Mouse (Mus musculus) heart, postnatal 0 days (tissue): ENCODE data around the gene Mapk8. TPM values are rescaled to one million over a fixed set of nuclear protein-coding genes. Genes with fewer than 3 reads are reported as not detected.
A peak's percentile ranks its signal among the peaks of the same experiment; 100 is the strongest.

ENCODE experiments used
- ATAC-seq: fragments of 200-750 bp; cut with Nextera tagmentation; 2 replicates; pipeline ENCODE4 v1.8.0; 2017; ENCODE audit warnings: low read depth, moderate number of reproducible peaks, moderate library complexity; ENCODE audit not compliant: insufficient read depth
- DNase-seq: peaks from one replicate; pipeline ENCODE4 v3.0.0-alpha.2; 2016; ENCODE audit warnings: low spot score
- H3K27ac ChIP-seq: fragments of 300-500 bp; sonication (generic); 2 replicates; pipeline ENCODE4 v1.5.1; 2014; ENCODE audit warnings: low read depth, mild to moderate bottlenecking
- H3K27me3 ChIP-seq: fragments of 300-500 bp; sonication (generic); 2 replicates; pipeline ENCODE4 v1.6.1; 2014; ENCODE audit warnings: low read length, mixed read lengths; ENCODE audit not compliant: control insufficient read depth, insufficient read depth
- H3K36me3 ChIP-seq: fragments of 300-500 bp; sonication (generic); replicated peaks from 2 replicates; pipeline ENCODE4 v1.6.1; 2014; ENCODE audit warnings: low read length, mixed read lengths; ENCODE audit not compliant: control insufficient read depth, insufficient read depth
- H3K4me1 ChIP-seq: fragments of 300-500 bp; sonication (generic); 2 replicates; pipeline ENCODE4 v1.6.1; 2014; ENCODE audit warnings: antibody characterized with exemption; ENCODE audit not compliant: control insufficient read depth, insufficient read depth
- H3K4me2 ChIP-seq: fragments of 300-500 bp; sonication (generic); 2 replicates; pipeline ENCODE4 v1.6.1; 2014; ENCODE audit warnings: low read depth, mild to moderate bottlenecking, low read length, moderate library complexity
- H3K4me3 ChIP-seq: fragments of 300-500 bp; sonication (generic); 2 replicates; pipeline ENCODE4 v1.5.1; 2014; ENCODE audit warnings: low read depth, low read length
- H3K9ac ChIP-seq: fragments of 300-500 bp; sonication (generic); replicated peaks from 2 replicates; pipeline ENCODE4 v1.6.1; 2014; ENCODE audit warnings: low read depth, low read length, mixed read lengths
- H3K9me3 ChIP-seq: fragments of 300-500 bp; sonication (generic); replicated peaks from 2 replicates; pipeline ENCODE4 v1.6.1; 2016; ENCODE audit warnings: low read length; ENCODE audit not compliant: control insufficient read depth
- CTCF ChIP-seq: IDR thresholded peaks from 2 replicates; pipeline ENCODE4 v1.5.1; 2016; ENCODE audit warnings: antibody characterized with exemption, control low read depth, low read depth
- EP300 ChIP-seq: IDR thresholded peaks from 2 replicates; pipeline ENCODE4 v1.6.1; 2016; ENCODE audit warnings: antibody characterized with exemption, low read depth
- WGBS: fragments of 180-500 bp; shearing (Covaris S2); extraction: QIAGEN DNeasy Blood & Tissue Kit; methylation state at CpG from one replicate; pipeline ENCODE4 v1.1.7; 2014; 5-methylcytosine and 5-hydroxymethylcytosine counted together
- polyA plus RNA-seq: library from polyadenylated mRNA; unstranded; fragments of >200 nt; fragmentation: Nextera tagmentation; extraction: Ambion mirVana; gene quantifications from 2 replicates; pipeline ENCODE4 v1.2.1, GENCODE M21; 2015
- total RNA-seq: library from RNA; depleted of rRNA; stranded (reverse); fragments of >200 nt; gene quantifications from 2 replicates; pipeline ENCODE4 v1.2.3, GENCODE M21; 2014; ENCODE audit warnings: low replicate concordance

Gene Mapk8
- total and polyA plus RNA-seq, 2 experiments from 2014 or later = 12.8 to 88.1 TPM

DNA sequence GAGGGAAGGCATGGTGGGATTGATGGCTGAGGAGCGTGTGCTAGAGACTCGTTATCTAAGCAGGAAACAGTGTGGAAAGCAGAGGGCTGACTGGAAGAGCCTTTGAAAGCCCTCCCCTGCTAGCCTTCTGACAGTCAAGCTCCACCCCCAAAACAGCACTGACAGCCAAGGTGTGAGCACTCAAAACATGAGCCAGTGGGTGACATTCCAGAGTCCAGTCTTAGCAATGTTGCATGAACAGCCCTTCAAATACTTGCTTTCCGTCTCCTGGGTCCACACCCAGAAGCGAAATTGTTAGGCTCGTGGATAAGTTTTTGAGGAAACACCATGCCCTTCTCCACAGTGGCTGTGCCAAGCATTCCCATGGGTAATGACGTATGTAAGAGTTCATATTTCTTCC, 100.4 kb downstream of the Mapk8 start:
- peaks cover 4% of the 10 kb centered on the region; the same call in 1 of the 2 replicates for H3K4me1 ChIP-seq
- H3K27ac ChIP-seq = no peak overlapping the region
- TF ChIP-seq EP300 = no peak
- TF ChIP-seq CTCF = no peak
- no peak overlapping the region for H3K4me2 ChIP-seq
- peaks cover 35% of the 10 kb centered on the region for H3K27me3 ChIP-seq
- ATAC-seq (no peak), DNase-seq (no peak)
- no peaks in the 10 kb centered on the region for H3K36me3 ChIP-seq
- no peak overlapping the region for H3K4me3 ChIP-seq
- WGBS = 57% methylated on average over 6 of the region's 6 CpGs
- H3K9me3 ChIP-seq = no peaks in the 10 kb centered on the region
- H3K9ac ChIP-seq = no peak overlapping the region

- DNase-seq = no peak
- no peak overlapping the region for H3K4me3 ChIP-seq
- no peak for ATAC-seq
- TF ChIP-seq EP300 = no peak
- no peak for TF ChIP-seq CTCF
- H3K36me3 ChIP-seq = no peaks in the 10 kb centered on the region
- H3K27ac ChIP-seq = no peak overlapping the region
- H3K27me3 ChIP-seq = 0 out of 2 replicates have a peak, but pooled peaks cover 3% of the 10 kb centered on the region
- no peaks in the 10 kb centered on the region for H3K9me3 ChIP-seq
- no peak overlapping the region for H3K9ac ChIP-seq
- H3K4me2 ChIP-seq = no peak overlapping the region
- WGBS = 86% methylated on average over 13 of the region's 14 CpGs
- peaks cover 4% of the 10 kb centered on the region; the same call in 1 of the 2 replicates for H3K4me1 ChIP-seq
Observed at GRCm38 (mm10) chr14:33343131-33343725, 103.7 kb downstream of the Mapk8 start.

DNA sequence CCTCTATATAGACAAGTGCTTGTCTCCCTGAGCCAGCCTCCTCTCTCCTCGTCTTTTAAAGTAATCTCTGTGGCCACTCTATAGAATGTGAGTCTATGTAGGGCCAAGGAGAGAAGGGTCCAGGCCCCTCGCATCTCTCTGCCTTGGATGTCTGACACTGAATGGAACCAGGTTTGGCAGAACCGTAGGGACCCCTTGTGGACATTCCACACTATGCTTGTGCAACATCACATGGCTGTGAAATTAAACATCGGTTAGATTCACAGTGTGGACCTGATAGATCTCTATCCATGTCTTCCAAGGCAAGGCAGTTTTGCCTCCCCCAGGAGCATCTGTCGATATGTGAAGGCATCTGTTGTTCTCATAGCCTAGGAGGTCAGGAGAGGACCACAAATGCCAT, 108.3 kb downstream of the Mapk8 start:
- H3K9ac ChIP-seq = no peak overlapping the region
- no peaks in the 10 kb centered on the region for H3K4me1 ChIP-seq
- H3K4me2 ChIP-seq = no peak overlapping the region
- no peaks in the 10 kb centered on the region for H3K36me3 ChIP-seq
- H3K9me3 ChIP-seq = no peaks in the 10 kb centered on the region
- H3K27ac ChIP-seq = no peak overlapping the region
- 73% methylated on average over 5 of the region's 5 CpGs for WGBS
- no peak for DNase-seq
- H3K27me3 ChIP-seq = peaks cover 8% of the 10 kb centered on the region; the same call in 1 of the 2 replicates
- ATAC-seq = no peak
- TF ChIP-seq CTCF = peak; percentile 26
- TF ChIP-seq EP300 = no peak
- H3K4me3 ChIP-seq = no peak overlapping the region

DNA sequence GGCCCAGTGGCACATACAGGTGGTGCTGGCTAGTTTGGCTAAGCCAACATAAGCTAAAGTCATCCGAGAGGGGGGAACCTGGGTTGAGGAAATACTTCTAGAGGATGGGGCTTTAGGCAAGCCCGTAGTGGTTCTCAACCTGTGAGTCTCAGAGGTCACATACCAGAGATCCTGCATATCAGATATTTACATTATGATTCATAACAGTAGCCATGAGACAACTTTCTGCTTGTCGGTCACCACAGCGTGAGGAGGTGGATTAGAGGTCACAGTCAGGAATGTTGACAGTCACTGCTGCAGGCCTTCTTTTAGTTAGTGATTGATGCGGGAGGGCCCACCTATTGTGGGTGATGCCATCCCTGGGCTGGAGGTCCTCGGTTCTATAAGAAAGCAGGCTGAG, 111.2 kb downstream of the Mapk8 start:
- WGBS = 48% methylated on average over 6 of the region's 6 CpGs
- Histone ChIP-seq H3K27ac (no peak overlapping the region), H3K27me3 (peaks cover 8% of the 10 kb centered on the region; the same call in 1 of the 2 replicates), H3K4me2 (no peak overlapping the region), H3K9ac (no peak overlapping the region), H3K4me1 (peaks cover 10% of the 10 kb centered on the region), H3K36me3 (no peaks in the 10 kb centered on the region), H3K4me3 (no peak overlapping the region), H3K9me3 (no peaks in the 10 kb centered on the region)
- DNase-seq (no peak), ATAC-seq (no peak)
- TF ChIP-seq EP300 (no peak), CTCF (no peak)

DNA sequence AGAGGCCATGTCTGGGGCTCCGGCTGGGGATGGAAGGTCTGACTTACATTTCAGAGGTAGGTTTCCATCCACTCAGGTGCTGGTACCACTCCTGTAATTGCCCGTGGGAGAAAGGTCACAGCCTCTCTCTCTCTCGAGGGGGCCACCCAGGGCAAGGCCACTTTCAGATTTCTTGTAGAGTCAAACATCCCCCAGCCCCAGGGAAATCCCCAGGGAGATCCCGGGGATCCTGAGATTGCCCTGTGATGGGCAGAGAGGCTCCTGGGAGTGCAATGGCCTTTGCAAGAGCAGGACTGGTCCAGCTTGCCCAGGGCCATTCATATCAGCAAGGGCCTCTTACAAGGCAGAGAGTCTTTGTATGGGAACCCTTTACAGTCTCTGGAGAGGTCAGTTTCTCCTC, 112.6 kb downstream of the Mapk8 start:
- Histone ChIP-seq H3K36me3 (no peaks in the 10 kb centered on the region), H3K9me3 (no peaks in the 10 kb centered on the region), H3K4me2 (no peak overlapping the region), H3K9ac (no peak overlapping the region), H3K4me1 (peaks cover 13% of the 10 kb centered on the region), H3K27ac (no peak overlapping the region), H3K27me3 (peaks cover 8% of the 10 kb centered on the region; the same call in 1 of the 2 replicates), H3K4me3 (no peak overlapping the region)
- WGBS = 66% methylated on average over 4 of the region's 4 CpGs
- TF ChIP-seq CTCF = no peak
- no peak for TF ChIP-seq EP300
- ATAC-seq (no peak), DNase-seq (no peak)

DNA sequence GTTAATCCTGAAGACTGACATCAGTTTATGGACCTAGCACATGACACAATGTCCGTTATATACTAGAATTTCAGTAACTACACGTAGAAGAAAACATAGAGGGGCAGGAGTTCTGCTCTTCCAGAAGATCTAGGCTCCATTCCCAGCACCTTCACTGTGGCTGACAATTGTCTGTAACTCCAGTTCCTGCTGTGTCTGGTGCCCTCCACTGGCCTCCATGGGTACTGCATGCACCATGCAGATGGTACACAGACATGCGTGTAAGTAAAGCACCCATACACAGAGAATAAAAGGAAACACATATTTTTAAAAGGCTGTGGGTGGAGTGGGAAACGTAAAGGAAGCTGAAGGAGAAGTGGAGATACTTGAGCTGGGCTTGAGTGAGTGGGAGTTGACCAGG, 113.1 kb downstream of the Mapk8 start:
- TF ChIP-seq EP300 (no peak), CTCF (peak; percentile 48)
- Histone ChIP-seq H3K9me3 (no peaks in the 10 kb centered on the region), H3K4me3 (no peak overlapping the region), H3K9ac (no peak overlapping the region), H3K36me3 (no peaks in the 10 kb centered on the region), H3K27ac (no peak overlapping the region), H3K4me2 (no peak overlapping the region), H3K27me3 (peaks cover 8% of the 10 kb centered on the region; the same call in 1 of the 2 replicates), H3K4me1 (peaks cover 17% of the 10 kb centered on the region)
- DNase-seq = no peak
- ATAC-seq = no peak
- WGBS = 76% methylated on average over 4 of the region's 4 CpGs
